Mouse (Mus musculus): ENCODE results near the gene Camsap2.

Camsap2 gene

DNA sequence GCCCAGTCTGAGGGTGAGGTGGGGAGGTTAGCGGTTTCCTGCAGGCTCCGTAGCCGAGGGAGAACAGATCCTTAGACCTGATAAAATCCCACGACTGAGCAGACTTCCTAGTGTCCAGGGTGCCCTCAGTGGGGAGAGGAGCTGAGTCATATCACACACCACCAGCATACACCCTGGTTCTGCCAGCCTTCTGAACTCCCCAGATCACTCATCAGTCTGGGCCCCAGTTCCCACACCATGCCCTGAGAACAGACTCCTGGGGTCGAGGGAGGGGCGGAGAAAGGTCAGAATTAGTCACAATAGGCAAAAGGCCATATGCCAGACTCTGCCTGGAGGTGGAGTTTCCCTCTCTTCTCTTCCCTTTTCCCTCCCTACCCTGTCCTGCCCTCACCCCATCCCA is 90.7 kb downstream of the Camsap2 start:
- WGBS = 57% methylated on average over 6 of the region's 6 CpGs

DNA sequence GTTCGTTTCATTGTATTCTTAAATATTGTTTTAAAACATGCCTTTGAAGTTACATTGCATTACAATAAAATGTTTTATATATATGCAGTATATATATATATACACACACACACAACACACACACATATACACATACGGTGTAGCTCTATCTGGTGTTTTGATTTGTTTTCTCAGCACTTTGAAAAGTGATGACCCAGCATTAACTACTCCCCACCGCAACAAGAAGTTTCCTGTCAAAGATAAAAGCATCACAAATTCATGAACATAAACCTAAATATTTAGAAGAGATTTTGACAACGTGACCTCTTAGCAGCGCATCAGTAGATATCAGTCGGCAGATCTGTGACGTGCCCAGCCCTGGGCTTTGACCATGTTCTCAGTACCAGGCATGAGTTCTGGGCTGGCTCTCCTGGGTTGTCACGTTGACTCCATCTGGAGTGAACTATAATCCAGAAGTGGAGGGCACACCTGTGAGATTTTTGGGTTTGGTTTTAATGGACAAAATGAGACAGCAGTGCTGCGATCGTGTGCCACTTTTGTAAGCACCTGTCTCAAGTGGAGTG is 91.3 kb downstream of the Camsap2 start:
- WGBS = 87% methylated on average over 10 of the region's 10 CpGs

DNA sequence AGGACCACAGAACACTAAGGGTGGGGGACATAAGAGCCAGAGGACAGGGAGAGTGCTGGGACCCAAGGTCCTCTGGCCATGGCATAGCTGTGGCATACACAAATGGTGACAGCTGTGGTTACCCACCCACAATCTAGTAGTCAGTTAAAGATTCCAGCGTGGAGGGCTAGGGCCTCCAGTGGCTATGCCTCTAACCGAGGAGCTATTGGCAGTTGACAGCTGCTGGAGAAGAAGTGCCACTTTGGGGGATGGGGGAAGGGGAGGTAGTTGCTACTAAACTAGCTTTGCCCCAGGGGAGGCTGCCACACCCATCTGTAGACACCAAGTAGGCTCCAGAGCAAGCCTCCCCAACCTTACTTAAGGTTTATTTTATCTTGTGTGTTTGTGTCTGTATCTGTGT is 92.4 kb downstream of the Camsap2 start:
- 56% methylated on average over 2 of the region's 2 CpGs for WGBS

DNA sequence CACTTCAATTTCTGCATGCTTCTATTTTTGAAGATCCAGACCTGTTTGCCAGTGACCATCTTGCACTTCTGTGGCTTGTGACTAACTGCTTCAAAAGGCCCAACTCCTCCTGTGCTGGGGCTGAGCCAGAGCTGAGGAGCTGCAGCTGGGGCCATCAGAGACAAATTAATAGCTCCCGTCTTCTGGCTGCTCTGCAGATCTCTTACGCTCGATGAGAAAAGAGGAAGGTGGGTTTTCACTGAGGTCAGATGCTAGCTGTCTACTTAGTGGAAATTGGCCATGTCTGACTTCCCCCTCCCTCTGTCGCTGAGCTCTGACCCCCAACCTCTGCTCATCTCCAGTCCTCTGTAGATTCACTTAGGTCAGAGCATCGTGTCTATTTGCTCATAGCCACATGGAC is 96.2 kb downstream of the Camsap2 start:
- 67% methylated on average over 5 of the region's 5 CpGs for WGBS

DNA sequence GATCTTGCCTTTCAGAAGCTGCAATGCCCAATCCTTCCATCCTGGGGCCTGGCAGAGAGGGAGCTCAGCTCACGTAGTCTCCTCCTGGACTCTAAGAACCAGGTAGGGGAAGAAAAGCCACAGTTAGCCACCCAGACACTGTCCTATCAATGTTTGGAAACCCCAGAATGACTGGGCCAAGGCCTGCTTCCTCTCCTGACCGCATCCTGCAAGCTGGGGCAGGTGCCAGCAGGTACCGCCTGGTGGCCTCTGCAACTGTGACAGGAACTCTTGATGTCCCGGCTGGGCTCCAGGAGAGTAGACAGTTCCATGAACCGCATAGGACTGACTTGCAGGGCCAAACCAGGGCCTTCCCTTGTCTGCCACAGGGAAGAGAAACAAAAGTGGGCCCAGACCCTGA is 98.5 kb downstream of the Camsap2 start:
- 93% methylated on average over 5 of the region's 5 CpGs for WGBS

DNA sequence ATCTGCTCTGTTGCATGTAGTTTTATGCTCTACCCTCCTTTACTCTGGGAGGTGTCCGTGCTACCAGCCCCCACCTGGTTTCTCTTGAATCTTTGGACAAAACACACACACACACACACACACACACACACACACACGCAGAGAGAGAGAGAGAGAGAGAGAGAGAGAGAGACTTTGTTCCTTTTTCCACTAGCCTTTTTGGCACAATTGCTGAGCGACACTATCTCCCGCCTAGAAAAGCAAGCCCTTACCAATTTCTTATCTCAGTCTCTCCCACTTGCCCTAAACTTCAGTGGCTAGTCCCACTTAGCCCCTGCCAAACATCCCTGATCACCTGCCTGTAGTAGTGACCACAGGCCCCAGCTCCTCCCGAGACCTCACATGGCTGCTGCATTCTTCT is 101.4 kb downstream of the Camsap2 start:
- WGBS = 85% methylated on average over 5 of the region's 5 CpGs

DNA sequence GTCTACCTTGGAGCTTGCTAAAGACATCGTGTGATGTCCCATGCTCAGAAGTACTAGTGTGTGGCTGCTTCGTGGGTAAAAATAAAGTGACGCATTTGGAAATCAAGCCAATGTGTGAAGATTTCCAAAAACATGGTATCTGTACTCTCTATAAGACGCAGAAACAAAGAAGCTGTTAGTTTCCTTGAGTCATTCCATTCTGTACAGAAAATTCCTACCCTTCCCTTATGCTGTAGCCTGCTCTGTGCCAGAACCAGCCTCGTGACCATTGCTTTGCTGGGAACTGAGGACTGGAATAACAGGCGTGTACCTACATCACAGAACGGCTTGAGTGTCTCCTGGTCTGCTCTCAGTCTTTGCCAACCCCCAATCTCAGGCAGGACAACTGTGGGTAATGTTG is 104.1 kb downstream of the Camsap2 start:
- 55% methylated on average over 7 of the region's 7 CpGs for WGBS

DNA sequence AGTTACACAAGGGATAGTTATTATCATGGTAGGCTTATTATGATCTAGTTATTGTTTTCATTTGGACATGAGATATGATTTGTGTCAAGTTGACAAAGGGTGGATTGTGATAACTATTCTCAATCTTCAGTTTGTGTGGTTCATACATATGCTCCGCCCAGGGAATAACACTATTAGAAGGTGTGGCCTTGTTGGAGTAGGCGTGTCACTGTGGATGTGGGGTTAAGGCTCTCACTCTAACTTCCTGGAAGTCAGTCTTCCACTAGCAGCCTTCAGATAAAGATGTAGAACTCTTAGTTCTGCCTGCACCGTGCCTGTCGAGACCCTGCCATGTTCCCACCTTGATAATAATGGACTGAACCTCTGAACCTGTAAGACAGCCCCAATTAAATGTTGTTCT is 107.4 kb downstream of the Camsap2 start:
- WGBS = 94% methylated on average over 4 of the region's 4 CpGs

DNA sequence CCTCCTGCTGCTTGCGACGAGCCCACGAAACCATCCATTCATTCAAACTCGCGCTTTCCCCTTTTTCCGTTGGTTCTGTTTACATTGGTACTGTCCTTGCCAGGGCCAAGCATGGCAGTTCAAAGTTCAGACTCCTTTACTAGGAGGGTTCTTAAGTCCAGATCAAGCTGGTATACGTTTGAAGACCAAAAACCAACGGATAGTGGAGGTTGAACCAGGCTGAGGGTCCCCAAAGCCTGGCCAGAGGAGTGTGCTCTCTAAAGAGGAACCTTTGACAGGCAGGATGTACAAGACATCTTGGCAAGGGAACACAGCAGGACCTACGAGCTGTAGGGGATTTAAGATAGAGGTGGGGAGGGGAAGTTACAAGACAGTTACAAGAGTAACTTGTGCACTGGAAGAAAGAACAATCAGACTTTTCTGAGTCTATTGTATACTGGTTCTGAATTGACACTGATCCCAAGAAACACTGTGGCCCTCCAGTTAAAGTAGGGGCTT is 111.3 kb downstream of the Camsap2 start:
- WGBS = 10% methylated on average over 9 of the region's 9 CpGs

DNA sequence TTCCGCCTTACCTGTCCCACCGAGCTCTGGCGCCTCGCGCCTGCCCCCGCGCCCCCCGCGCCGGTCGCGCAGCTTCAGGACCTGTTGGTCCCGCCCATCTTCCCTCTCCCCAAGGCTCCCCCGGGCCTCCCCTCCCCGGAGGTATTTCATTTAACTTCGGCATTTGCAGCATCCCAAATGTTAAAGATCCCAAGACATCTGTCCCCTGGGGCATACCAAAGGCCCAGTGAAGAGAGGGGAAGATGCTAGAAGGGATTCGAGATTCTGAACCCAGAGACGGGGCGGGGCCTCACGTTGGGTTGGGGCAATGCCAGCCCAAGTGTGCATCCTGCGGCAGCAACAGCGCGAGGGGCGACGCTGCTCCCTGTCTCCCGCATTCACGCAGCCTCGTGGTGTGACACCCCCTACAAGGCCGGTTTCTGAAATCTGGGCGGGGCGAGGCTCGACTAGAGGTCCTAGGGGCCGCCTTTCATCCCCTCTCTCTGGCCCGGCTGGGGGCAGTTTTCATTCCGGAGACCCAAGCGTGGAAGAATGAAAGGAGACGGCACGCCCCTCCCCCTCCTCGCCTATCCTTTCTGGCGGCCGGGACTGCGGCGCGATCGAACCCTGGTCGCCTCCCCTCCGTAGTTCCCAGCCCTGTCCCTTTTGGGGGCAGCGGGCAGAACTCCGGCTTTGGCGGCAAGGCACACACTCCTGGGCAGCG is 111.9 kb downstream of the Camsap2 start, which contains the start of gene Inava:
Gene Inava, minus strand, starts transcription at position 373 of the 703 bp plus-strand sequence.
- WGBS = 1% methylated on average over 51 of the region's 51 CpGs

DNA sequence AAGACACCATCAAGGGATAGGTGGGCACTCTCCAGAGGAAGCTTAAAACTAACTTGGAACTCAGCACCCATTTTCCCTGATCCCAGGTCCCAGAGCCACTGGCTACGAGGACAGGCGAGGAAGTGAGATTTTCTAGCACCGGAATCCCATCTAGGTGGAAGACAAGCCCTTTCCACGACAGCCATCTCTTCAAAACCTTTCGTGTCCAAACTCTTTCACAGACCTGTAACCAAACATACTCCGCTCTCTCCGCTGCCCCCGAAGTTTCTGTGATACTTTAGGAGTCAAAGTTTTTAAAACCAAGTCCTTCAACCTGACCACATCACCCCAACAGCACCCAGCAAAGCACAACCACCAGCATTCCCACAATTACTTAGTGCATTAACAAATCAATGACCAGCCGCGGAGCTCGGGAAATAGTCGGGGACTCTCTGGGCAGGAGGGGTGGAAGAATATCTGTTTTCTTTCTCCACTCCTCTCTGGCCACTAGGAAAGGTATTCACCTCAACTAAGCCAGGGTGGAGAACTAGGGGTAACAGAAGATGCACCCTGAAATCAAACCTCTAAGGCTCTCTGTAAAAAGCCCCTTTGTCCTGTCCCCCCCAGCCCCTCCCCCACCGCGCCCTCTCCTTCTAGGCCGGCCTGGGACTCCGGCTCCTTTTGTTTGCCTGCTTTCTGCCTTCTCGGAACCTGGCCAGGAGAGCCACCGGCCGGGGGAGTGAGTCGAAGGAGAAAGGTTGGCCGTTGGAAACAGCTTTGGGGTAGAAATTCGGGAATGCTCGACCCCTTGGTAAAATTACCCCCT is 112.7 kb downstream of the Camsap2 start:
- WGBS = 17% methylated on average over 23 of the region's 23 CpGs

DNA sequence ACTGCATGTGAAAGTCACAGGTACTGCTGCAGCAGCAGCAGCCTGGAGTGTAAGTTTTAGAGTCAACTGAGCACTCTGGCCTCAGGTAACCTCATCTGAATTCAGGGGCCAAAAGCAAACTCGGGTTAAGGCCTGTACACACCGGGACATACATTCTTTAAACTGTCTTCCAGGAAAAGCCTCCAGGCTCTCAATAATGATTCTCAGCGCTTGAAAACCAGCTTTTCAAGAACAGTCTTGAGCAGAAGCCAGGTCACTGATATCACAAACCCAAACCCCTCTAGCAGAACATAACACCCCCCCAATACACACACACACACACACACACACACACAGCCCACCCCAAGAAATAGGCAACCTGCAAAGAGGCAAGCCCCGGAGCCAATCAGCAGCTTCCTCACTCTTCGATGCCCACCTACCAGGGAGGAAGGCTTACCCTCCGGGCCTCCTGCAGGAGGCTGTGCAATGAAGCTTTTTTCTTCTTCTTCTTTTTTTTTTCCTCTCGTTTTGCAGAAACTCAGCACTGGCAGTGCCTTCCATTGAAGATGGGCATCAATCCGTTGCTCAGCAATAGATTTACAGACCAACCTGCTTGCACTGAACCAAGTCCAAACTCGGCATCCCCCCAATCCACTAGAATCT is 113.5 kb downstream of the Camsap2 start:
- 33% methylated on average over 9 of the region's 9 CpGs for WGBS

DNA sequence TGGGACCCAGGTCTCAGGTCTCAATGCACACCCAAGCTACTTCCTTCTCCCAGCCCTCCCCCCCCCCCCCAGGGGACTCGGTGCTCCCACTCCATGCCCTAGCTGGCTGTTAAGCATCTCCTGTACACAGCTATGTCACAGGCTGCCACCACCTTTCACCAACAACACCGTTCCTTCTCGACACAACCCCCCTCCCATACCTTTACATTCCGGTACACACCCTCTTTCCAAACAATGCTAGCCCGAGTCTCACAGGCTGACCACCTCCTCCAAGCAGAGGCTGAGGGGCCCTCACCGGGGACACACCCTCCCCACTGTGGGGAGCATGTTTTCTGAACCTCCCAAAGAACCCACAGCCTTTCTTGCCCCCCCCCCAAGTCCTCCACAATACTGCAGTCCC is 114.3 kb downstream of the Camsap2 start:
- 41% methylated on average over 6 of the region's 6 CpGs for WGBS

DNA sequence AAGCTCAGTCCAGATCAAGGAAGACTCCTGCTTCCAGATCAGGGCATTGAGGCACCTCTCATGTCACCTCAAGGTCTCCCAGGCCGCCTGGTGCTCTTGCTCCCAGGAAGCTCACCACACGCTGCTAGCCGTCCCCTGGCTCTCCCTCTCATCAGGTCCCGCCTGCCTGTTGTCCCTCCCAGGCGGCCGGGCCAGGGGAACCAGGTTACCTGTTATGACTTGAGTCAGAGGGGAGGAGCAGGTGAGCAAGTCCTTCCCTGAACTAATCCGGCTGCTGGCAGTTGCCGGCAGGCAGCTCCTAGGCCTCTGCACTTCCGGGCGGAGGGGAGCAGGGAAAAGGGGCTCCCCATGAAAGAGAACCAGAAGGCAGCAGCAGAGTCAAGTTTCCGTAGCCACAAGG is 115.7 kb downstream of the Camsap2 start:
- 90% methylated on average over 11 of the region's 11 CpGs for WGBS

DNA sequence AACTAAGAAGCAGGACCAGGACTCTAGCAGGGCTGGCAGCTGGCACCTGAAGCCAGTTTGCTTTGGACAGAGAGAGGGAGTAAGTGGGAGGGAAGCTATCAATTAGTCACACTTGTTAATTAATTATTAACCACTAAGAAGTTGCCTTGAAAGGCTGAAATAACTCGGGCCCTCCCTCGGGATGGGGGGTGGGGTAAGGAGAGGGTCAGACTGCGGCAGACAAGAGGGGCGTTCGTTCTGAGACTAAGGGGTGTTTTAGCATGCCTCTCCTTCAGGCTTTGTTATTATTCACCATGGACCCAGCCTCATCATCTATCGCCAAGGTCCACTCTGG is 116.9 kb downstream of the Camsap2 start:
- WGBS = 63% methylated on average over 6 of the region's 6 CpGs

DNA sequence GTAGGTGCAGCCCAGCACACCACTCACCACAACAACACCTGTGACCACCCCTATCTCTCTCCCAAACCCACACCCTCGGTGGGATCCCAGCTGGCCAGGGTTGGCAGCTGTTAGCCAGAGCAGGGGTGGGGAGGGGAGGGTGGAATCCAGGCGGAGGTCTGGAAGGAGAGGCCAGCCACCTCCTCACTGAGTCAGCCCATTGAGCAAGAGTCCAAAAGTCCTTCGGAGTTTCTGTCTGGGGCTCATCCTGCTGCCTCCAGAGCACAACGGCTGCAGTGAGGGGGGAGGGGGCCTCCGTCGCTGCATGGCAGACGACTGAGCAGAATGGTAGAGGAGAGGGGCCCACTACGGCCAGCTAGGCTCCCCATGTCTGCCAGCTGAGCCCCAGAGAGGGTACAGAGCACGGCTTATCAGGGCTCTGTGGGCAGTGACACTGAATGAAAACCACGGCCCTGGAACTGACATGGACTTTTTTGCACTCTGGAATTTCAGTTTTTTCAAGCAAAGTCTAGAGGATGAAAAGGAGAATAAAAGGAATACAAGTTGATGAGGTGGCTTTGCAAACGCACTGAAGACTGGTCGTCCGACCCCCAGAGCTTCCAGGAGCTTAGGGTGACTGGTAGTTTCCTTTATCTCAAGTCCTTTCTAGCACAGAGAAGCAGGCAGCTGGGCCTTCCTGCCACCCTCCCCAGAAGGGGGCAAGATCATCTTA is 117.4 kb downstream of the Camsap2 start:
- WGBS = 53% methylated on average over 13 of the region's 13 CpGs

DNA sequence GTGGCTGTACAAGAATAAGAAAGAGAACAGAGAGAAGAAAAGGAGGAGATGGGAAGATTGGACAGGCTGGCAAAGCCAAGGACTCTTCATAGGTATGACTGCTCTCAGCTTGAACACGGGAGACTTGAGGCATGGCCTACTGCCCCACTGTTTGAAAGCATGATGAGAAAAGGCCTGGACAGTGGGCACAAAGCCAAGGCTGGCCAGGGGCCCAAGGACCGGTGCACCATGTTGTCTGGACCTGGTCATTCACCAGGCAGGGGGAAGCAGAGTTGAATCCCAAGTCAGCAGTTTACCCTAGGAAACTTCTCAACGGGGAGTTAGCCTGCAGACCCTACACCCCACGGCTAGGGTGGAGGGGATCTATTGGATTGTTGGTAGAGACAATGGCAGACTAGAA is 118.0 kb downstream of the Camsap2 start:
- WGBS = 60% methylated on average over 4 of the region's 4 CpGs

DNA sequence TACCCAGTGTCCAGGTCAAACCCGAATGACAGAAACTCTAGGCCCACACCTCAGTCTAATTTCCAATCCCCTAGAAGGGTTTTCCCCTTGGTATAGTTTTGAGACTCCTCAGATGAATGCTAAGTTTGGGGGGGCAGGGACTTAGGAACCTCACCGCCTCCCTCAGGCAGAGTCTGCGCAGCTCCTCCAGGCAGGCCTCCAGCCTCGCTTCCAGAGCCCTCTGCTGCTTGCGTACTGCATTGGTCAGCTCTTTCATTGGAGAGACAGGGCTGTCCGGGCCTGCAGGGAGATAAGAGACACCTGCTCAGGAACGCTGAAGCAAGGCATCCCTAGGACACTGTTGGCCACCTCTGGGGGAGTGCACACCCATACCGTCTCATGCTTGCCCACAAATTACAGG is 119.3 kb downstream of the Camsap2 start:
- WGBS = 95% methylated on average over 8 of the region's 8 CpGs

DNA sequence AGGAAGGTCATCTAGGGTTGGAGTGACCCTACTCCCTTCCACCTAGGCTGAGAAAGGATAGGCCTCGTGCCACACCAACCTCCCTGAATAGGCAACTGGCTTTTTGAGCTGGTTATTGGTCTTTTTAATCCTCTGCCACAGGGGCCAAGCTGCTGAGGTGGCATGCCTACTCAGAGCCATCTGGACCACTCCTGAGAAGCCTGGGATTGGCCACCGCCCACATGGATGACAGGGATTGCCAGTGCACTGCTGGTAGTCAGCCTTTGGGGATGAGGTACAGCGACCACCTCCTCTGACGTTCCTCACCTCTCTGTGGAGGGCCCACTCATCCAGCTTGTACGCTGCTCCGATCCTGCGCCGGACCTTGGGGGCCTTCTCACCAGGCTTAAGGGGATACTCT is 120.1 kb downstream of the Camsap2 start:
- WGBS = 90% methylated on average over 8 of the region's 8 CpGs

DNA sequence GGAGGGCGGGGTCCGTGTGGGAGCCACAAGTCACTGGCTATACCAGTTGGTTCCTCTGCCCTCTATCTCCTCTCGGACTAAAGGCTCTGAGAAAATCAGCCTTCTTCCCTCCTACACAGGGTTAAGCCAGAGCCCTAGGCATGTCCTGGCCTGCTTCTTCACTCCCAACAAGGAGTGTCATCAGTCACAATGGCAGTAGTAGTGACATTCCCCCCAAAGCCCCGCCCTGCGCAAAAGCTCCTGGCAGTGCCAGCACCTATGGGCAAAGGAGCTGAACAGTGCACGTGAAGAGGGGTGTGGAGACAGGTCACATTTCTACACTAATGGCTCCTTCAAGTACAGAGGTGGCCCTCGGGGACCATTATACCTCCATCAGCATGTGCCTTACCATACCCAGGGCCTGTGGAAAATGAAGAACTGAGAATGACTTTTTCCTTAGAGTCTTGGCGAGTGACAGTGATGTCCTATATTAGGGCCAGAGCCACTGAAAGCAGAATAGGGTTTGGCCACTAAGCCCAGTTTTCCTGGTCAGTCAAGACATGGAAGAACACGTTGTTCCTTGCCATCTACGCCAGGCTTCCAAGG is 122.1 kb downstream of the Camsap2 start:
- WGBS = 91% methylated on average over 10 of the region's 10 CpGs

DNA sequence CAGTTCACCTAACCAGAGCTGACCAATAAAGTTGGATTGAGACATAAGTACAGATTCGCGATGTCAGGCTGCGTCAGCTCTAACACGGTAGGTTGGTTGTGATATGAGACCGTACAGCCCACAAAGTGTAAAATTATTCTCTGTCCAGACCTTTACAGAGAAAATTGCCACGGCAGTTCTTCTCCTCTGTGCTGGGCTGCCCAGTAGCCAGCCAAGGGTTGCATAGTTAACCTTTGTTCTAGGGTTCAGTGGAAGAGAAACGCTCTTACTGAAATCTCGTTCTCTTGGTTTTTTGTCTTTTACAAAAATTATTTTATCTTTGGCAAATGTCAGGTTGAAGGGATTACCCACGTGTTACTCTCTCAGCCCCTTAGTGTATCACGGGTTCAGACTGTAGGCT is 123.5 kb downstream of the Camsap2 start:
- 87% methylated on average over 10 of the region's 10 CpGs for WGBS

Data from cerebral cortex, adult 2 months (tissue).